ENCODE assay signal across 8 mouse cellular contexts in the genomic region with DNA sequence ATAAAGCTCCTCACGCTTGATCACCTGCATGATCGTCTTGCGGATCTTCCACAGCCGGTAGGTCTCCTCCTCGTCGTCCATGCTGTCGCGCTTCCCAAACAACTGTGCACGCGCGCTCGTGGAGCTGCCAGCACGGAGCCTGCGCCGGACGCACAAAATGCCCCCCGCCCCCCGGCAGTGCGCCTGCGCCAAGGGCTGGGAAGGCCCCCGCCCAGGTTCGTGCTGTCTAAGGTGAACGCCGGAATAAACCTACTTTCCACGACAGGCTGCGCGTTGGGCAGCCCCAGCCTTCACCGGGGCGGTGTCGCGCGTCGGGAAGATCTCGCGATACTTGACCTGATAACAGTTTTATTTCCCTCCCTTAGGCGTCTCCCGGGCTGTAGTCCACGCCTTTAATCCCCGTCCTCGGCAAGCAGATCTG. TPM values are rescaled to one million over a fixed set of nuclear protein-coding genes. Genes with fewer than 3 reads are reported as not detected.
DNase-seq lines count a peak whose midpoint lies in the region; ATAC-seq and TF ChIP-seq lines count a peak whose summit lies in the region.

A gene (minus strand): TSS at position 237 of the 421 bp plus-strand sequence.

- ATAC-seq in embryonic facial prominence, embryonic 15.5 days (ENCODE audit: insufficient number of reproducible peaks, low FRiP score, low TSS enrichment, low read depth): peak; percentile 98
- peak; percentile 97 for ATAC-seq in kidney, embryonic 14.5 days (ENCODE audit: low FRiP score, low TSS enrichment)
- peak; percentile 97 for ATAC-seq in limb, embryonic 15.5 days (ENCODE audit: insufficient number of reproducible peaks, low FRiP score, low TSS enrichment, low read depth)

- peaks cover 38% of the 10 kb centered on the region for H3K36me3 ChIP-seq in embryonic facial prominence, embryonic 15.5 days
- peaks cover 41% of the 10 kb centered on the region for H3K36me3 ChIP-seq in kidney, embryonic 14.5 days (ENCODE audit: control insufficient read depth, insufficient read depth, low read length)
- peaks cover 37% of the 10 kb centered on the region for H3K36me3 ChIP-seq in limb, embryonic 15.5 days

- H3K27me3 ChIP-seq in embryonic facial prominence, embryonic 15.5 days: no peaks in the 10 kb centered on the region
- no peaks in the 10 kb centered on the region for H3K27me3 ChIP-seq in kidney, embryonic 14.5 days (ENCODE audit: control insufficient read depth, insufficient read depth, low read length)
- H3K27me3 ChIP-seq in limb, embryonic 15.5 days: no peaks in the 10 kb centered on the region

- H3K4me1 ChIP-seq in bone marrow, adult 2 months (ENCODE audit: control insufficient read depth, insufficient read depth, low read length): no peaks in the 10 kb centered on the region; the same call in 1 of the 2 replicates
- H3K4me1 ChIP-seq in embryonic facial prominence, embryonic 15.5 days: peaks cover 17% of the 10 kb centered on the region
- H3K4me1 ChIP-seq in kidney, embryonic 14.5 days (ENCODE audit: control insufficient read depth, insufficient read depth, low read length): peaks cover 11% of the 10 kb centered on the region
- peaks cover 18% of the 10 kb centered on the region for H3K4me1 ChIP-seq in limb, embryonic 15.5 days

- peak; percentile 98 for DNase-seq in 416B (ENCODE audit: low read depth)
- DNase-seq in heart, adult 9 months (ENCODE audit: low spot score in 2 of 2): peak; percentile 98 to 99
- peak; percentile 95 to 98 for DNase-seq in monocyte, adult 2 months (ENCODE audit: low read depth in 1 of 2, low spot score in 2 of 2)
- peak; percentile 95 to 97 for DNase-seq in spleen, postnatal 36 days (ENCODE audit: low spot score in 2 of 2)

- peak within 1 kb of the TSS; percentile 46 for H3K27ac ChIP-seq in bone marrow, adult 2 months (ENCODE audit: control insufficient read depth, insufficient read depth, low read depth, low read length, poor library complexity)
- peak within 1 kb of the TSS; percentile 78 for H3K27ac ChIP-seq in embryonic facial prominence, embryonic 15.5 days (replicated peaks)
- peak within 1 kb of the TSS; percentile 56; the same call in 1 of the 2 replicates for H3K27ac ChIP-seq in kidney, embryonic 14.5 days (ENCODE audit: low read depth, low read length)
- peak within 1 kb of the TSS; percentile 79 for H3K27ac ChIP-seq in limb, embryonic 15.5 days

- peak; percentile 61; the same call in 1 of the 2 replicates for TF ChIP-seq POLR2A in bone marrow, adult 2 months (IDR thresholded peaks at IDR 0.05; ENCODE audit: borderline replicate concordance, control insufficient read depth, low read depth, low read length)

- H3K9me3 ChIP-seq in embryonic facial prominence, embryonic 15.5 days (replicated peaks): no peaks in the 10 kb centered on the region
- no peaks in the 10 kb centered on the region for H3K9me3 ChIP-seq in kidney, embryonic 14.5 days (ENCODE audit: control insufficient read depth, low read length)
- H3K9me3 ChIP-seq in limb, embryonic 15.5 days: no peaks in the 10 kb centered on the region

- H3K4me2 ChIP-seq in embryonic facial prominence, embryonic 15.5 days (replicated peaks): peak within 1 kb of the TSS; percentile 67
- H3K4me2 ChIP-seq in kidney, embryonic 14.5 days (replicated peaks; ENCODE audit: low read depth, low read length): peak within 1 kb of the TSS; percentile 59
- H3K4me2 ChIP-seq in limb, embryonic 15.5 days: peak within 1 kb of the TSS; percentile 62

- peak within 1 kb of the TSS; percentile 91 for H3K4me3 ChIP-seq in bone marrow, adult 2 months (replicated peaks; ENCODE audit: control insufficient read depth, low read depth, low read length)
- H3K4me3 ChIP-seq in embryonic facial prominence, embryonic 15.5 days (replicated peaks): peak within 1 kb of the TSS; percentile 80
- H3K4me3 ChIP-seq in kidney, embryonic 14.5 days (ENCODE audit: low read length): peak within 1 kb of the TSS; percentile 92
- peak within 1 kb of the TSS; percentile 84 for H3K4me3 ChIP-seq in limb, embryonic 15.5 days

- H3K9ac ChIP-seq in embryonic facial prominence, embryonic 15.5 days: peak within 1 kb of the TSS; percentile 68
- H3K9ac ChIP-seq in kidney, embryonic 14.5 days (ENCODE audit: low read depth, low read length): peak within 1 kb of the TSS; percentile 90
- H3K9ac ChIP-seq in limb, embryonic 15.5 days: peak within 1 kb of the TSS; percentile 76

- TF ChIP-seq CTCF in bone marrow, adult 2 months (IDR thresholded peaks at IDR 0.05; ENCODE audit: control insufficient read depth, insufficient read depth, low read length): peak; percentile 8; the same call in 1 of the 2 replicates

- WGBS in bone marrow, adult 2 months: under 1% methylated on average over 40 of the region's 40 CpGs
- under 1% methylated on average over 40 of the region's 40 CpGs for WGBS in embryonic facial prominence, embryonic 15.5 days
- WGBS in kidney, embryonic 14.5 days: under 1% methylated on average over 40 of the region's 40 CpGs
- under 1% methylated on average over 40 of the region's 40 CpGs for WGBS in limb, embryonic 15.5 days

RNA-seq across cellular contexts. Expression of the gene that starts here (rescaled TPM):
- polyA plus RNA-seq in bone marrow, adult 2 months (2011; ENCODE audit: insufficient read depth, insufficient read length, low replicate concordance, missing spikeins): 35.6 and 44.5 TPM in 2 replicates
- 218 and 221 TPM in 2 replicates for polyA plus RNA-seq in embryonic facial prominence, embryonic 15.5 days (2015; fragmentation: Nextera tagmentation; extraction: Ambion mirVana)
- polyA plus RNA-seq in kidney, embryonic 14.5 days (2014; fragmentation: Nextera tagmentation; extraction: Ambion mirVana): 276 and 310 TPM in 2 replicates
- polyA plus RNA-seq in limb, embryonic 15.5 days (2015; fragmentation: Nextera tagmentation; extraction: Ambion mirVana): 213 and 217 TPM in 2 replicates

Comparison
In these comparisons a context has a peak if more than half of its experiments do, and no peak if none do; other contexts are left out.
1. Peak in every context shown above with its lines: DNase-seq, ATAC-seq, H3K4me3 ChIP-seq and H3K27ac ChIP-seq.